Mouse (Mus musculus): ENCODE data around the gene Lefty1.
"Not testable (repeated sequence)": the region's sequence is repeated elsewhere in the genome, so short reads cannot be mapped to it uniquely, and the experiment has no call there.

Gene Lefty1

DNA sequence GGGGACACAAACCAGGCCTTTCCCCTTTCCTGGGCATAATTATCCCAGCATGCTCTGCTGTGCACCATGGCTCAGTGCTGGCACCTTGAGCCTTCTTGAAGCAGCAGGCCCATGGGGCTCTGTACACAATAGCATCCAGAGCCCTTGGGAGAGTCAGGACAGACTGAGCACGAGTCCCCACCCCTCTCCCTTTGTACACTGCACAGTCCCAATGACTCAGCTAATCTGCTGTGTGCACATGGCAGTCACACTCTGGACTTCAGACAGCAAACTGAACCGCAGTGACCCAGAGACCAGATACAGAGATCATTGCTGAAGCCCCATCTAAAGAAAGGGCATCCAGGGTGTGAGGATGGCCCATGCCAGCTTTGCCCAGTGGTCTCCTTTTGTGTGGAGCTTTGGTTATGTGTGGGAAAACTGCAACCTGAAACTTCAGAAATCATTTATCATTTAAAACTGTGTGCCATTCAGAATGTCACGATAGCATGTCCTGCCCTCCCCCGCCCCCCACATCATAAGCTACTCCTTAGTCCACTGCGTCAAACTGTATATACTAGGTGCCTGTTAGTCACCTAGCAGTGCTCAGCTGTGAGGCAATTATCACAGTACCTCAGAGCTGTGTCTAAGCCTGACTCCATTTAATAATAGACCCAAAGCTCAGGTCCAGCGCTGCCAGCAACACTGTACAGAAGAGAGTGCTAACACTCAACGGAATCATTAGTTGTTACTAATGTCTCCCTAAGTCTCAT is 46.6 kb downstream of the Lefty1 start:
- in situ Hi-C loops (cut with MboI; ENCODE audit: low pct_unique_long_range_greater_than_20kb in 1 of 2, low sequenced_read_pairs in 2 of 2, unreplicated experiment in 1 of 2), result not testable (repeated sequence)

DNA sequence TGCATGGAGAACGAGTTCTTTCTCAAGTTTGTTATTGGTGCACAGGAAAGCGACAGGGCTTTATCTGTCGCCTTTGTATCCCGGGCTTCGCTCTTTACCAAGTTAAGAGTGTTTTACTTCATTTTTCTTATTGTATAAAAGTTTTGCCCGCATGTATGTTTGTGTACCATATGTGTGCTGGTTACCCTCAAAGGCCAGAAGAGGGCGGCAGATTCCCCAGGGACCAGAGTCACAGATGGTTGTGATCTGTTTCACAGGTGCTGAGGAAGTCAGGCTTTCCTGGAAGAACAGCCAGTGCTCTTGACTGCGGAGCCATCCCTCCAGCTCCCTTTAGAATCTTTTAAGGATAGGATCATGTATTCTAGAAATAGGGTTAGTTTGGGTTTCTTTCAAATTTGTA is 51.9 kb downstream of the Lefty1 start:
- in situ Hi-C loops (cut with MboI; ENCODE audit: low pct_unique_long_range_greater_than_20kb in 1 of 2, low sequenced_read_pairs in 2 of 2, unreplicated experiment in 1 of 2), result no loop called here

DNA sequence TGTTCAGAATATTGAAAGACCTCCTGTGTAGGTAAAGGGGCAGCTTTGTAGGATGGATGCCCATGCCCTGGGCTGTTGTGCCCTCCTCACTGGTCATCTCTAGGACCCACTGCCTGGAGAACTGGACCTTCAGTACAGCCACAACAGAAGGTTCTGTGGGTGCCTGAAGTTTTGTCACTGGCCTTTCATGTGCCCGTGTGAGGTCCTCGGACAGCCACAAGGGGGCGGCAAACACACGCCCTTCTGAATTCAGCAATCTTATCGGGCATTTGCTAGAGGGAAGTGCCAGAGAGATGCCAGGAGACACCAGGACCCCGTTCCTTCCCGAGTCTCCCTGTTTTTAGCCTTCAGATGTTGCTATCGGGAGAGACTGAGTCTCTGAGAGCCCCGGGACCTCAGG is 52.9 kb downstream of the Lefty1 start:
- in situ Hi-C loops (cut with MboI; ENCODE audit: low pct_unique_long_range_greater_than_20kb in 1 of 2, low sequenced_read_pairs in 2 of 2, unreplicated experiment in 1 of 2), result no loop called here
